8 mouse cellular contexts compared by ENCODE assay signal in genomic region chr2:71529511-71530351, GRCm38 (mm10). TPM values are rescaled to one million over a fixed set of nuclear protein-coding genes. Genes with fewer than 3 reads are reported as not detected.
DNase-seq lines count a peak whose midpoint lies in the region; ATAC-seq and TF ChIP-seq lines count a peak whose summit lies in the region.

No protein-coding gene starts in this region.

- WGBS in liver, embryonic 11.5 days: under 1% methylated on average over 54 of the region's 60 CpGs

- peak overlapping the region; percentile 43 for H3K4me3 ChIP-seq in cortical plate, adult 2 months (ENCODE audit: insufficient read depth, low read length)
- H3K4me3 ChIP-seq in liver, embryonic 11.5 days (ENCODE audit: low read depth, low read length): peak overlapping the region; percentile 59

- no peak overlapping the region for H3K9ac ChIP-seq in liver, embryonic 11.5 days (ENCODE audit: low read depth, low read length)

- H3K4me2 ChIP-seq in liver, embryonic 11.5 days: peak overlapping the region; percentile 91

- TF ChIP-seq CTCF in cortical plate, adult 2 months (IDR thresholded peaks at IDR 0.05; ENCODE audit: extremely low read depth, insufficient read depth, low read length): no peak

- peak; percentile 39 for TF ChIP-seq POLR2A in cortical plate, adult 2 months (IDR thresholded peaks at IDR 0.05; ENCODE audit: extremely low read depth, insufficient read depth, low read length)

- H3K27me3 ChIP-seq in liver, embryonic 11.5 days (replicated peaks; ENCODE audit: control insufficient read depth, insufficient read depth, low read length): peaks cover 98% of the 10 kb centered on the region

- H3K36me3 ChIP-seq in liver, embryonic 11.5 days (ENCODE audit: control insufficient read depth, insufficient read depth, low read length): no peaks in the 10 kb centered on the region

- peak; percentile 55 for ATAC-seq in inflammation-experienced regulatory T-cells, adult 6 months
- ATAC-seq in liver, embryonic 11.5 days (replicated peaks; ENCODE audit: low FRiP score): peak; percentile 89
- ATAC-seq in monocyte, adult 5-6 weeks (replicated peaks; ENCODE audit: insufficient number of reproducible peaks, low FRiP score, low TSS enrichment, poor library complexity, severe bottlenecking): 0 out of 2 replicates have a peak, but pooled peaks have one; percentile 16

- no peaks in the 10 kb centered on the region for H3K9me3 ChIP-seq in liver, embryonic 11.5 days (ENCODE audit: control insufficient read depth, low read length)

- no peaks in the 10 kb centered on the region for H3K4me1 ChIP-seq in cortical plate, adult 2 months (ENCODE audit: control insufficient read depth, insufficient read depth, low read length)
- H3K4me1 ChIP-seq in liver, embryonic 11.5 days (replicated peaks; ENCODE audit: control insufficient read depth, insufficient read depth, low read length): 0 out of 2 replicates have a peak, but pooled peaks cover 6% of the 10 kb centered on the region

- peak; percentile 72 for DNase-seq in ovary, postnatal 36 days (ENCODE audit: low spot score)
- no peak for DNase-seq in ovary, postnatal 14 days (ENCODE audit: low spot score)
- peak; percentile 59 for DNase-seq in gastrocnemius, postnatal 25 days
- DNase-seq in liver, embryonic 11.5 days (ENCODE audit: low spot score): peak; percentile 73
- DNase-seq in thymus, postnatal 10 days (ENCODE audit: low spot score in 2 of 2): peak; percentile 51 to 59

- H3K27ac ChIP-seq in cortical plate, adult 2 months (ENCODE audit: insufficient read depth, low read length): no peak overlapping the region
- H3K27ac ChIP-seq in liver, embryonic 11.5 days (ENCODE audit: low read depth, low read length): no peak overlapping the region

RNA-seq across cellular contexts. Expression of gene Dlx1, which starts 1.8 kb away (rescaled TPM):
- polyA plus RNA-seq in cortical plate, adult 2 months (2012; rRNA removed): 26.7 and 27.8 TPM in 2 replicates
- total RNA-seq in gastrocnemius, postnatal 25 days (2021): under 1 TPM in 1 of 2 experiments, not detected in 1; 0.13 TPM
- not detected for polyA plus RNA-seq in inflammation-experienced regulatory T-cells, adult 6 months (2017; shearing (Covaris generic))
- polyA plus RNA-seq in liver, embryonic 11.5 days (2014; fragmentation: Nextera tagmentation; extraction: Ambion mirVana): 1.1 and 2.2 TPM in 2 replicates
- total RNA-seq in monocyte, adult 5-6 weeks (2017): not detected in 3 replicates

RNA-seq across cellular contexts. Expression of gene Dlx2, which starts 16.8 kb away (rescaled TPM):
- polyA plus RNA-seq in cortical plate, adult 2 months (2012; rRNA removed): 4.1 and 4.2 TPM in 2 replicates
- total RNA-seq in gastrocnemius, postnatal 25 days (2021): not detected
- polyA plus RNA-seq in inflammation-experienced regulatory T-cells, adult 6 months (2017; shearing (Covaris generic)): not detected
- polyA plus RNA-seq in liver, embryonic 11.5 days (2014; fragmentation: Nextera tagmentation; extraction: Ambion mirVana): 0.19 and 0.65 TPM in 2 replicates
- total RNA-seq in monocyte, adult 5-6 weeks (2017): 0.53 TPM in 1 of 3 replicates, not detected in the others

Comparison
In these comparisons a context has a peak if more than half of its experiments do, and no peak if none do; other contexts are left out.
1. ATAC-seq: peak in every context shown above with its lines; median percentile 89 in liver, embryonic 11.5 days; 55 in inflammation-experienced regulatory T-cells, adult 6 months; 16 in monocyte, adult 5-6 weeks.